Mouse (Mus musculus) thymus, postnatal 0 days (tissue): ENCODE results near the gene Gck. TPM values are rescaled to one million over a fixed set of nuclear protein-coding genes. Genes with fewer than 3 reads are reported as not detected.
"Not testable (repeated sequence)": the region's sequence is repeated elsewhere in the genome, so short reads cannot be mapped to it uniquely, and the experiment has no call there.

Experiments used
- DNase-seq: peaks from one replicate; pipeline ENCODE4 v3.0.0-alpha.2; 2015; ENCODE audit warnings: low spot score
- polyA plus RNA-seq: library from polyadenylated mRNA; unstranded; fragments of >200 nt; fragmentation: Nextera tagmentation; extraction: Ambion mirVana; gene quantifications from 2 replicates; pipeline ENCODE4 v1.2.1, GENCODE M21; 2015

Gck gene
- polyA plus RNA-seq, 1 experiment from 2014 or later = 1.0 TPM

GRCm38 (mm10) chr11:5955546-5956276, 5.8 kb upstream of the Gck start, which contains the start of gene Ykt6:
Ykt6 (plus strand) TSS chr11:5955693.
- peak; percentile 89 for DNase-seq

- peak; percentile 60 for DNase-seq
Measured at GRCm38 (mm10) chr11:5954965-5955504, 5.2 kb upstream of the Gck start.

GRCm38 (mm10) chr11:5954435-5954834, 4.6 kb upstream of the Gck start:
- DNase-seq = no peak

GRCm38 (mm10) chr11:5953130-5953765, 3.4 kb upstream of the Gck start:
- no peak for DNase-seq

- DNase-seq = no peak
Measured at GRCm38 (mm10) chr11:5952501-5952900, 2.6 kb upstream of the Gck start.

GRCm38 (mm10) chr11:5948546-5949250, 1.2 kb downstream of the Gck start:
- DNase-seq = no peak

- DNase-seq = no peak
Measured at GRCm38 (mm10) chr11:5947796-5948195, 2.1 kb downstream of the Gck start.

GRCm38 (mm10) chr11:5945096-5945495, 4.8 kb downstream of the Gck start:
- no peak for DNase-seq

- no peak for DNase-seq
Measured at GRCm38 (mm10) chr11:5942966-5943365, 6.9 kb downstream of the Gck start.

GRCm38 (mm10) chr11:5934531-5934930, 15.3 kb downstream of the Gck start:
- DNase-seq = not testable (repeated sequence)

- DNase-seq = peak; percentile 20
Measured at GRCm38 (mm10) chr11:5931947-5932346, 17.9 kb downstream of the Gck start.

- DNase-seq = no peak
Measured at GRCm38 (mm10) chr11:5930578-5930977, 19.3 kb downstream of the Gck start.

GRCm38 (mm10) chr11:5926696-5927220, 23.1 kb downstream of the Gck start:
- no peak for DNase-seq

GRCm38 (mm10) chr11:5924699-5925098, 25.2 kb downstream of the Gck start:
- DNase-seq = no peak

- peak; percentile 12 for DNase-seq
Measured at GRCm38 (mm10) chr11:5920323-5920960, 29.4 kb downstream of the Gck start.

- no peak for DNase-seq
Measured at GRCm38 (mm10) chr11:5919606-5920005, 30.3 kb downstream of the Gck start.

GRCm38 (mm10) chr11:5918111-5918510, 31.8 kb downstream of the Gck start:
- no peak for DNase-seq

- no peak for DNase-seq
Measured at GRCm38 (mm10) chr11:5916178-5916548, 33.7 kb downstream of the Gck start.

- no peak for DNase-seq
Measured at GRCm38 (mm10) chr11:5915429-5916177, 34.3 kb downstream of the Gck start.

- no peak for DNase-seq
Measured at GRCm38 (mm10) chr11:5914940-5915339, 34.9 kb downstream of the Gck start.

- DNase-seq = no peak
Measured at GRCm38 (mm10) chr11:5913936-5914335, 35.9 kb downstream of the Gck start.
